Mouse (Mus musculus): Measurements from ENCODE around the gene Slc35d2. TPM values are rescaled to one million over a fixed set of nuclear protein-coding genes. Genes with fewer than 3 reads are reported as not detected.

Gene Slc35d2
- polyA plus RNA-seq, 1 experiment from 2014 or later: 8.0 TPM

DNA sequence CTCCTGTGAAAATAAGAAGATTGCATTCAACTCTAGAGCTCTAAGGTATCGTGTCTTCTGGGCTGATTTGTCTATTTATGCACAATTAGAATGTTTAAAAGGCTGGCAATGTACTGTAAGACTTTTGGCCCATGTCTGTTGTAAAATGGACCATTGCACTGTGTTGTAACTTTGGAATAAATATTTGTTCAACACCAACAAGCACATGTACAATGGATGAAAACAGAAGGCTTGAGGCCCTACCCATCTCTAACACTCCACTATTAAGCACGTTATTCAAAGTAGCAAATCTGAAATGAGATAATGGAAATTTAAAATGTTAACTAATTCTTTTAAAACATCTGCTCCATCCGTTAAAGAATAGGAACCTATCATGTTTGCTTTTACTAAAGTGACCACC, 22.1 kb downstream of the Slc35d2 start:
- DNase-seq (ENCODE audit: low spot score) (no peak), ATAC-seq (no peak)
- 47% methylated on average over 3 of the region's 3 CpGs for WGBS

DNA sequence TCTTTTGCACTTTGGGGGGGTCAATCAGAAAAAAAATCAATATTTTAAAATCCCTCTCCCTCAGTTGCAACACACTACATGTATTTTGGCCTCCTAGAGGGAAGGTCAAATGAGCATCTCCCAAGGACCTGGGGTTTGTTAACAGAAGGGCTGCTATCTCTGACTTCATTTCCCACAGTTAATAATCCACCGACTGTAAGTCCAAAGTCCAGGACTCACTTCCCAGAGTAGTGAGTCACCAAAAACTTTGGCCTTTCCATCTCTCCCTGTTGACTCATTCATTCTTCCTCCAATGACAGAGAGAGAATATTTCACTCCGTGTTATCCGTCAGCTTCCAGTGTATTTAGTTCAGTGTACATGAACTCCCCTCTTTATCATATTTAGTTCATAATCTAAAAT, 23.5 kb downstream of the Slc35d2 start:
- no peaks in the 10 kb centered on the region for H3K9me3 ChIP-seq (ENCODE audit: low read length)
- 71% methylated on average over 3 of the region's 3 CpGs for WGBS
- no peak overlapping the region for H3K27ac ChIP-seq (ENCODE audit: low read length)

More for the DNA sequence above, 22.1 kb downstream of the Slc35d2 start:
- H3K9me3 ChIP-seq (ENCODE audit: low read length): no peaks in the 10 kb centered on the region
- no peak overlapping the region for H3K4me3 ChIP-seq (ENCODE audit: low read depth, low read length)
- H3K27me3 ChIP-seq (replicated peaks; ENCODE audit: insufficient read depth, low read length): no peaks in the 10 kb centered on the region
- no peaks in the 10 kb centered on the region; the same call in 1 of the 2 replicates for H3K4me1 ChIP-seq (ENCODE audit: insufficient read depth, low read depth, low read length)
- H3K27ac ChIP-seq (ENCODE audit: low read length): no peak overlapping the region
- no peak overlapping the region for H3K9ac ChIP-seq (replicated peaks; ENCODE audit: low read depth)
- no peak overlapping the region for H3K4me2 ChIP-seq (replicated peaks; ENCODE audit: low read depth, low read length)
- no peak for TF ChIP-seq CTCF (IDR thresholded peaks at IDR 0.05)
- no peak for TF ChIP-seq EP300 (IDR thresholded peaks at IDR 0.05)
- H3K36me3 ChIP-seq (ENCODE audit: insufficient read depth, low read length): no peaks in the 10 kb centered on the region

DNA sequence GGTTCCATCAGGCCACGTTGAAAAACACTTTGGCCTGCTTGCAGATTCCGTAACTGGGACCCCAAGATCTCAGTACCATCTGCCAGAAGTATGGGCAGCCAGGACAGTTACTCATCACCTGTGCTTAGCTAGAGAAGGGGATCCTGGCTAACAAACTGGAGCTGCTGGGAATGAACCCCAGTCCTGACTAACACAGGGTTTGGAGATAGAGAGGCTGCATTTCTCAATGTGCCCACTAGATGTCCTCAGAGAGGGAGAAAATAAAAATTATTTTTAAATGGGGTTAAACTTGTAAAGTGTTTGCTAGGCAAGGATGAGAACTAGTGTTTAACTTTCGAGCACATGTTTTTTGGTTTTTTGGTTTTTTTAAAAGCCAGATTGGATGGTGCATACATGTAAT, 29.0 kb downstream of the Slc35d2 start:
- no peak overlapping the region for H3K4me2 ChIP-seq (replicated peaks; ENCODE audit: low read depth, low read length)
- WGBS: 66% methylated on average over 3 of the region's 3 CpGs
- no peak overlapping the region for H3K9ac ChIP-seq (replicated peaks; ENCODE audit: low read depth)
- H3K27ac ChIP-seq (ENCODE audit: low read length): no peak overlapping the region
- H3K4me3 ChIP-seq (ENCODE audit: low read depth, low read length): no peak overlapping the region
- no peaks in the 10 kb centered on the region for H3K36me3 ChIP-seq (ENCODE audit: insufficient read depth, low read length)
- no peaks in the 10 kb centered on the region for H3K9me3 ChIP-seq (ENCODE audit: low read length)
- no peaks in the 10 kb centered on the region for H3K4me1 ChIP-seq (ENCODE audit: insufficient read depth, low read depth, low read length)
- TF ChIP-seq CTCF (IDR thresholded peaks at IDR 0.05): peak; percentile 77
- TF ChIP-seq EP300 (IDR thresholded peaks at IDR 0.05): no peak; the same call in 1 of the 2 replicates
- peak; percentile 60 for DNase-seq (ENCODE audit: low spot score)
- no peak for ATAC-seq
- H3K27me3 ChIP-seq (replicated peaks; ENCODE audit: insufficient read depth, low read length): no peaks in the 10 kb centered on the region

More for the DNA sequence above, 23.5 kb downstream of the Slc35d2 start:
- TF ChIP-seq EP300 (IDR thresholded peaks at IDR 0.05) (no peak), CTCF (IDR thresholded peaks at IDR 0.05) (no peak)
- Histone ChIP-seq H3K9ac (replicated peaks; ENCODE audit: low read depth) (no peak overlapping the region), H3K4me1 (ENCODE audit: insufficient read depth, low read depth, low read length) (no peaks in the 10 kb centered on the region; the same call in 1 of the 2 replicates), H3K36me3 (ENCODE audit: insufficient read depth, low read length) (no peaks in the 10 kb centered on the region), H3K4me2 (replicated peaks; ENCODE audit: low read depth, low read length) (no peak overlapping the region), H3K27me3 (replicated peaks; ENCODE audit: insufficient read depth, low read length) (no peaks in the 10 kb centered on the region), H3K4me3 (ENCODE audit: low read depth, low read length) (no peak overlapping the region)
- DNase-seq (ENCODE audit: low spot score): no peak
- no peak for ATAC-seq

DNA sequence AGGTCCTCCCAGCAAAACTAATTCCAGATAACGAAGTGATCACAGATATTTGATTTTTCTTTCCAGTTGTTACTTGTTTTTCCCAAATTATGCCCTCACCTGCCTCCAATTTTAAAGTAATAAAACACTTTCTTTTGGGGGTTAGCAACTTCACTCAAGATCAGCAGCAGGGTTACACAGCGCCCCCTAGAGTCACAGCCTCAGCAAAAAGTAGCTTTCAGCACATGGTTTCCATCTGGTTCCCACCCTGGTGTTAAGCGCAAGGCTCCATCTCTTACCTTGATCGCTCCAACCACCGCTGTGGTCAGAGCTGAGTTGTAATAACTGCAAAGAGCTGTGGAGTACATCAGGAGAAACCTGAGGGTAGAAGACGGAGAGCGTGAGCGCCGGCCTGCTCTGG, 30.2 kb downstream of the Slc35d2 start:
- H3K4me3 ChIP-seq (ENCODE audit: low read depth, low read length): no peak overlapping the region
- H3K36me3 ChIP-seq (ENCODE audit: insufficient read depth, low read length): no peaks in the 10 kb centered on the region
- 77% methylated on average over 9 of the region's 9 CpGs for WGBS
- H3K27ac ChIP-seq (ENCODE audit: low read length): no peak overlapping the region
- no peak overlapping the region for H3K4me2 ChIP-seq (replicated peaks; ENCODE audit: low read depth, low read length)
- peak; percentile 25 for DNase-seq (ENCODE audit: low spot score)
- H3K9me3 ChIP-seq (ENCODE audit: low read length): no peaks in the 10 kb centered on the region
- no peak for ATAC-seq
- no peak overlapping the region for H3K9ac ChIP-seq (replicated peaks; ENCODE audit: low read depth)
- H3K4me1 ChIP-seq (ENCODE audit: insufficient read depth, low read depth, low read length): no peaks in the 10 kb centered on the region
- H3K27me3 ChIP-seq (replicated peaks; ENCODE audit: insufficient read depth, low read length): no peaks in the 10 kb centered on the region
- peak; percentile 65 for TF ChIP-seq CTCF (IDR thresholded peaks at IDR 0.05)
- TF ChIP-seq EP300 (IDR thresholded peaks at IDR 0.05): no peak

DNA sequence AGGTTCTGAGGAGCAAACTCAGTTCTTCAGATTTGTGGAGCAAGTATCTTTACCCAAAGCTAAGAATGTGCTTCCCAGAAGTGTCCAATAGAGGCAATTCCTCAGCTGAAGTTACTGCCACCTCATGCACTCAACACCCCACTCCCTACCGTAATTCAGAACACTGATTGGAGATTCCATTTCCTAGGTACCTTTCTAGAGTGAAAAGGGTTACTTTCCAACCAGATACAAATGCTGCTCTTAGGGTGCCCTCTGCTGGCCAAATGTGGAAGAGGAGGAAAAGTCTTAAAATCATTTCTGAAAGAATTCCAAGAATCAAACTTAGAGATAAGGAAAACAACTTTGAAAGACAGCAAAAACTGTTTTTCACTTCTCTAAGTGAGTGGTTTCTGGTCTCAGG, 35.8 kb downstream of the Slc35d2 start:
- Histone ChIP-seq H3K9ac (replicated peaks; ENCODE audit: low read depth) (no peak overlapping the region), H3K27me3 (replicated peaks; ENCODE audit: insufficient read depth, low read length) (no peaks in the 10 kb centered on the region), H3K9me3 (ENCODE audit: low read length) (no peaks in the 10 kb centered on the region), H3K36me3 (ENCODE audit: insufficient read depth, low read length) (no peaks in the 10 kb centered on the region), H3K4me2 (replicated peaks; ENCODE audit: low read depth, low read length) (no peak overlapping the region), H3K4me3 (ENCODE audit: low read depth, low read length) (no peak overlapping the region), H3K27ac (ENCODE audit: low read length) (no peak overlapping the region), H3K4me1 (ENCODE audit: insufficient read depth, low read depth, low read length) (no peaks in the 10 kb centered on the region)
- peak; percentile 86 for TF ChIP-seq CTCF (IDR thresholded peaks at IDR 0.05)
- TF ChIP-seq EP300 (IDR thresholded peaks at IDR 0.05): no peak; the same call in 1 of the 2 replicates
- DNase-seq (ENCODE audit: low spot score) (peak; percentile 82), ATAC-seq (peak; percentile 41; the same call in 1 of the 2 replicates)
- WGBS: 5% methylated on average over 1 of the region's 1 CpGs

DNA sequence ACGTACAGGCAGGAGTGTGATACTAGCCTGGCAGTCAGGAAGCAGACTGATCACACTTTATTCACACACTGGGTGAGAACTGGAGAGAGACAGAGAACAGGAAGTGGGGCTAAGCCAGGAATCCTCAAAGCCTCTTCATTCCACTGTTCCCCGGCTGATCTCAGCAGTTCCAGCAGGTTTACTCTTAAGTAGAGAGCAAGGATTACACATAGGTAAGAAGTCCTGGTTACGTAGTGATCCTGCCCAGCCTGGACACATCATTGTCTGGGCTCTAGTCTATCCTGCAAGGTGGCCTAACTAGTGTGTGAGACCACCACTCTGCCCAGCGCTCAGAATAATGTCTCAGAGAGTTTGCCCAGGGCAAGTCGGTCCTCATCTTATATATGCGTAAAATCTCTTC, 36.4 kb downstream of the Slc35d2 start:
- WGBS: 49% methylated on average over 6 of the region's 6 CpGs
- TF ChIP-seq EP300 (IDR thresholded peaks at IDR 0.05): no peak
- TF ChIP-seq CTCF (IDR thresholded peaks at IDR 0.05): no peak
- H3K36me3 ChIP-seq (ENCODE audit: insufficient read depth, low read length): no peaks in the 10 kb centered on the region
- no peak overlapping the region for H3K27ac ChIP-seq (ENCODE audit: low read length)
- H3K27me3 ChIP-seq (replicated peaks; ENCODE audit: insufficient read depth, low read length): no peaks in the 10 kb centered on the region
- H3K9ac ChIP-seq (replicated peaks; ENCODE audit: low read depth): no peak overlapping the region
- H3K4me1 ChIP-seq (ENCODE audit: insufficient read depth, low read depth, low read length): no peaks in the 10 kb centered on the region
- H3K4me2 ChIP-seq (replicated peaks; ENCODE audit: low read depth, low read length): no peak overlapping the region
- DNase-seq (ENCODE audit: low spot score) (no peak), ATAC-seq (no peak; the same call in 1 of the 2 replicates)
- no peak overlapping the region for H3K4me3 ChIP-seq (ENCODE audit: low read depth, low read length)
- no peaks in the 10 kb centered on the region for H3K9me3 ChIP-seq (ENCODE audit: low read length)

DNA sequence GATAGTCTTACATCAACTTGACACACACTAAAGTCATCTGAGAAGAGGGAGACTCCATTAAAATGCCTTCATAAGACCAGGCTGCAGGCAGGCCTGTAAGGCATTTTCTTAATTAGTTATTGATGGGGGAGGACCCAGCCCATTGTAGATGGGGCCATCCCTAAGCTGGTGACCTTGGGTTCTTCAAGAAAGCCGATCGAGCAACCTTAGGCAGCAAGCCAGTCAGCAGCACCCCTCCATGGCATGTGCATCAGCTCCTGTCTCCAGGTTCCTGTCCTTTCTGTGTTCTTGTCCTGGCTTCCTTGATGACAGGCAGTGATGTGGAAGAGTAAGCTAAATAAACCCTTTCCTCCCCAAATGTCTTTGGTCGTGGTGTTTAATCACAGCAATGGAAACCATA, 37.0 kb downstream of the Slc35d2 start:
- Histone ChIP-seq H3K4me3 (ENCODE audit: low read depth, low read length) (no peak overlapping the region), H3K9ac (replicated peaks; ENCODE audit: low read depth) (no peak overlapping the region), H3K4me2 (replicated peaks; ENCODE audit: low read depth, low read length) (no peak overlapping the region), H3K27ac (ENCODE audit: low read length) (no peak overlapping the region), H3K36me3 (ENCODE audit: insufficient read depth, low read length) (no peaks in the 10 kb centered on the region), H3K4me1 (ENCODE audit: insufficient read depth, low read depth, low read length) (no peaks in the 10 kb centered on the region), H3K9me3 (ENCODE audit: low read length) (no peaks in the 10 kb centered on the region), H3K27me3 (replicated peaks; ENCODE audit: insufficient read depth, low read length) (no peaks in the 10 kb centered on the region)
- 73% methylated on average over 3 of the region's 3 CpGs for WGBS
- TF ChIP-seq CTCF (IDR thresholded peaks at IDR 0.05) (no peak), EP300 (IDR thresholded peaks at IDR 0.05) (no peak)
- DNase-seq (ENCODE audit: low spot score) (no peak), ATAC-seq (no peak)
